In genomic region chr12:112659109-112659508, GRCm38 (mm10) we compare ENCODE assay signal across 8 mouse cellular contexts. TPM values are rescaled to one million over a fixed set of nuclear protein-coding genes. Genes with fewer than 3 reads are reported as not detected.
A peak's percentile ranks its signal among the peaks of the same experiment; 100 is the strongest.
DNase-seq lines count a peak whose midpoint lies in the region; ATAC-seq and TF ChIP-seq lines count a peak whose summit lies in the region.

No protein-coding gene starts in this region.

- H3K27me3 ChIP-seq in hindbrain, embryonic 12.5 days, result no peaks in the 10 kb centered on the region
- no peaks in the 10 kb centered on the region for H3K27me3 ChIP-seq in hindbrain, embryonic 16.5 days (replicated peaks; ENCODE audit: control insufficient read depth, insufficient read depth, low read length)

- H3K9me3 ChIP-seq in hindbrain, embryonic 12.5 days (replicated peaks), result no peaks in the 10 kb centered on the region
- no peaks in the 10 kb centered on the region for H3K9me3 ChIP-seq in hindbrain, embryonic 16.5 days (ENCODE audit: control insufficient read depth, low read length)

- H3K27ac ChIP-seq in hindbrain, embryonic 12.5 days, result peak overlapping the region; percentile 35; the same call in 1 of the 2 replicates
- H3K27ac ChIP-seq in hindbrain, embryonic 16.5 days (ENCODE audit: low read depth, low read length), result no peak overlapping the region
- H3K27ac ChIP-seq in gastrocnemius, adult 2 months, result no peak overlapping the region

- DNase-seq in A20 (ENCODE audit: low read depth, low spot score), result peak; percentile 50
- DNase-seq in ZHBTc4 (ENCODE audit: low read depth, low spot score), result peak; percentile 65
- peak; percentile 85 for DNase-seq in gastrocnemius, adult 2 months
- peak; percentile 89 to 90 for DNase-seq in kidney, postnatal 4 days
- DNase-seq in retina, postnatal 1 day, result peak; percentile 56
- DNase-seq in frontal cortex, postnatal 10 days (ENCODE audit: low spot score in 2 of 2), result no peak

- 85% methylated on average over 6 of the region's 6 CpGs for WGBS in hindbrain, embryonic 12.5 days
- WGBS in hindbrain, embryonic 16.5 days, result 70% methylated on average over 5 of the region's 6 CpGs

- no peak overlapping the region for H3K9ac ChIP-seq in hindbrain, embryonic 12.5 days
- no peak overlapping the region for H3K9ac ChIP-seq in hindbrain, embryonic 16.5 days (ENCODE audit: low read depth, low read length)

- intact Hi-C loops in gastrocnemius, adult 2 months (cut with DNase I), result loop anchor here (10.0 kb wide), 1 partner anchor 166 kb away; the partner anchor contains the start of gene Cdca4

- ATAC-seq in hindbrain, embryonic 12.5 days (ENCODE audit: low FRiP score), result no peak
- ATAC-seq in hindbrain, embryonic 16.5 days, result no peak

- TF ChIP-seq CTCF in gastrocnemius, adult 2 months (IDR thresholded peaks at IDR 0.05), result peak; percentile 90

- no peak overlapping the region for H3K4me2 ChIP-seq in hindbrain, embryonic 12.5 days (replicated peaks)
- H3K4me2 ChIP-seq in hindbrain, embryonic 16.5 days (ENCODE audit: low read length), result no peak overlapping the region

- H3K4me1 ChIP-seq in hindbrain, embryonic 12.5 days, result peaks cover 49% of the 10 kb centered on the region
- peaks cover 36% of the 10 kb centered on the region for H3K4me1 ChIP-seq in hindbrain, embryonic 16.5 days (ENCODE audit: control insufficient read depth, insufficient read depth, low read depth, low read length)

- no peak overlapping the region for H3K4me3 ChIP-seq in hindbrain, embryonic 12.5 days
- H3K4me3 ChIP-seq in hindbrain, embryonic 16.5 days (ENCODE audit: low read length), result no peak overlapping the region
- no peak overlapping the region for H3K4me3 ChIP-seq in gastrocnemius, adult 2 months

- H3K36me3 ChIP-seq in hindbrain, embryonic 12.5 days, result peaks cover 75% of the 10 kb centered on the region
- peaks cover 45% of the 10 kb centered on the region for H3K36me3 ChIP-seq in hindbrain, embryonic 16.5 days (ENCODE audit: control insufficient read depth, insufficient read depth, low read length)

RNA-seq across cellular contexts. Expression of gene Siva1, which starts 14.6 kb away (rescaled TPM):
- 100 and 124 TPM in 2 replicates for polyA plus RNA-seq in hindbrain, embryonic 12.5 days (2016; fragmentation: Nextera tagmentation; extraction: Ambion mirVana)
- polyA plus RNA-seq in hindbrain, embryonic 16.5 days (2015; fragmentation: Nextera tagmentation; extraction: Ambion mirVana), result 48.1 and 57.5 TPM in 2 replicates
- 10 to 100 TPM; 18.6 to 25.3 TPM for total RNA-seq in gastrocnemius, adult 2 months (2021)

RNA-seq across cellular contexts. Expression of gene Akt1, which starts 15.6 kb away (rescaled TPM):
- 154 and 156 TPM in 2 replicates for polyA plus RNA-seq in hindbrain, embryonic 12.5 days (2016; fragmentation: Nextera tagmentation; extraction: Ambion mirVana)
- 55.6 and 62.3 TPM in 2 replicates for polyA plus RNA-seq in hindbrain, embryonic 16.5 days (2015; fragmentation: Nextera tagmentation; extraction: Ambion mirVana)
- 10 to 100 TPM; 50.9 to 59.3 TPM for total RNA-seq in gastrocnemius, adult 2 months (2021)

RNA-seq across cellular contexts. Expression of gene Zbtb42, which starts 19.5 kb away (rescaled TPM):
- polyA plus RNA-seq in hindbrain, embryonic 12.5 days (2016; fragmentation: Nextera tagmentation; extraction: Ambion mirVana), result 5.8 and 7.5 TPM in 2 replicates
- 2.4 and 4.0 TPM in 2 replicates for polyA plus RNA-seq in hindbrain, embryonic 16.5 days (2015; fragmentation: Nextera tagmentation; extraction: Ambion mirVana)
- under 1 TPM; 0.64 to 0.81 TPM for total RNA-seq in gastrocnemius, adult 2 months (2021)

RNA-seq across cellular contexts. Expression of gene Adssl1, which starts 39.3 kb away (rescaled TPM):
- 3.3 and 5.0 TPM in 2 replicates for polyA plus RNA-seq in hindbrain, embryonic 12.5 days (2016; fragmentation: Nextera tagmentation; extraction: Ambion mirVana)
- polyA plus RNA-seq in hindbrain, embryonic 16.5 days (2015; fragmentation: Nextera tagmentation; extraction: Ambion mirVana), result 7.7 and 7.9 TPM in 2 replicates
- 1,000 to 10,000 TPM; 1,028 to 1,061 TPM for total RNA-seq in gastrocnemius, adult 2 months (2021)

Comparison
In these comparisons a context has a peak if more than half of its experiments do, and no peak if none do; other contexts are left out.
1. DNase-seq: peak in A20 (single experiment), ZHBTc4 (single experiment), gastrocnemius, adult 2 months (single experiment), kidney, postnatal 4 days (2 of 2) and retina, postnatal 1 day (single experiment); none in frontal cortex, postnatal 10 days (0 of 2).